In the genomic region with DNA sequence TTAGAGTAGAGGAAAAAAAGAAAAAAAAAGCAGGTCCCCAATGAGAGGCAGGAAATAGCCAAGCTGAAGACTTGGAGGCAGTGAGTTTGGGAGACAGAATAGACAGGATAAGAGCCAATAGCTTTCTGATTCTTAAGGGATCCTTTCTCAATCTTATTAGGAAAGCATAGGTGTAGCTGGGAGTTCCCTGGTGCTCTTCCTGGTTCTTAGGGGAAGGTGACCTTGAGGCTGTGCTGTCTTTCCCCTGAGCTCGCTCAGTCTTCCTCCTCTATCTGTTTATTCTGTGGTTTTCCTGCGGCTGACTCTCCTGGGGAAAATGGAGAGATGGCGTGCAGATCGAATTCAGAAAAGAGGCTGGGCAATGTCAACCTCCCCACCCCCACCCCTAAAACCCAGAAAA, we compare ENCODE assay signal across 10 mouse cellular contexts. TPM values are rescaled to one million over a fixed set of nuclear protein-coding genes. Genes with fewer than 3 reads are reported as not detected.
A peak's percentile ranks its signal among the peaks of the same experiment; 100 is the strongest.
DNase-seq lines count a peak whose midpoint lies in the region; ATAC-seq and TF ChIP-seq lines count a peak whose summit lies in the region.
"Had no signal": no experiment of that assay in that cellular context is flagged by ENCODE, and none has a peak within 500 bp of the region (broad histone marks: within the 10 kb centered on the region; RNA-seq: fewer than 3 reads in every experiment).

No protein-coding gene starts in this region.

- no peaks in the 10 kb centered on the region for H3K9me3 ChIP-seq in lung, postnatal 0 days (ENCODE audit: low read length)
- no peaks in the 10 kb centered on the region for H3K9me3 ChIP-seq in forebrain, embryonic 12.5 days
- no peaks in the 10 kb centered on the region for H3K9me3 ChIP-seq in limb, embryonic 11.5 days (ENCODE audit: control insufficient read depth, low read length)
- no peaks in the 10 kb centered on the region for H3K9me3 ChIP-seq in stomach, embryonic 16.5 days (replicated peaks; ENCODE audit: control insufficient read depth, low read length)

- H3K36me3 ChIP-seq in lung, postnatal 0 days (ENCODE audit: insufficient read depth, low read length) = no peaks in the 10 kb centered on the region
- no peaks in the 10 kb centered on the region for H3K36me3 ChIP-seq in forebrain, embryonic 12.5 days (replicated peaks)
- H3K36me3 ChIP-seq in limb, embryonic 11.5 days (ENCODE audit: control insufficient read depth, insufficient read depth, low read length) = no peaks in the 10 kb centered on the region
- no peaks in the 10 kb centered on the region for H3K36me3 ChIP-seq in stomach, embryonic 16.5 days (ENCODE audit: control insufficient read depth, insufficient read depth, low read length)

- no peak overlapping the region for H3K9ac ChIP-seq in lung, postnatal 0 days (replicated peaks; ENCODE audit: low read depth)
- H3K9ac ChIP-seq in forebrain, embryonic 12.5 days = no peak overlapping the region
- no peak overlapping the region for H3K9ac ChIP-seq in limb, embryonic 11.5 days (ENCODE audit: low read length)
- peak overlapping the region; percentile 59 for H3K9ac ChIP-seq in stomach, embryonic 16.5 days (ENCODE audit: low read length)

- TF ChIP-seq EP300 in lung, postnatal 0 days (IDR thresholded peaks at IDR 0.05) = no peak

- H3K4me1 ChIP-seq in lung, postnatal 0 days (ENCODE audit: insufficient read depth, low read depth, low read length) = peaks cover 3% of the 10 kb centered on the region; the same call in 1 of the 2 replicates
- peaks cover 19% of the 10 kb centered on the region for H3K4me1 ChIP-seq in forebrain, embryonic 12.5 days
- 0 out of 2 replicates have a peak, but pooled peaks cover 5% of the 10 kb centered on the region for H3K4me1 ChIP-seq in limb, embryonic 11.5 days (ENCODE audit: control insufficient read depth, insufficient read depth, low read length)
- no peaks in the 10 kb centered on the region for H3K4me1 ChIP-seq in stomach, embryonic 16.5 days (ENCODE audit: control insufficient read depth, insufficient read depth, low read length)

- H3K4me2 ChIP-seq in lung, postnatal 0 days (replicated peaks; ENCODE audit: low read depth, low read length) = peak overlapping the region; percentile 43
- H3K4me2 ChIP-seq in forebrain, embryonic 12.5 days = peak overlapping the region; percentile 60
- peak overlapping the region; percentile 55; the same call in 1 of the 2 replicates for H3K4me2 ChIP-seq in limb, embryonic 11.5 days (ENCODE audit: low read depth, severe bottlenecking)
- H3K4me2 ChIP-seq in stomach, embryonic 16.5 days (ENCODE audit: low read depth, low read length) = peak overlapping the region; percentile 65

- H3K4me3 ChIP-seq in lung, postnatal 0 days (ENCODE audit: low read depth, low read length) = peak overlapping the region; percentile 19; the same call in 1 of the 2 replicates
- H3K4me3 ChIP-seq in forebrain, embryonic 12.5 days (replicated peaks) = peak overlapping the region; percentile 35
- H3K4me3 ChIP-seq in limb, embryonic 11.5 days (ENCODE audit: low read depth, low read length) = no peak overlapping the region
- peak overlapping the region; percentile 49 for H3K4me3 ChIP-seq in stomach, embryonic 16.5 days (replicated peaks; ENCODE audit: low read length)

- TF ChIP-seq CTCF in lung, postnatal 0 days (IDR thresholded peaks at IDR 0.05) = no peak

- no peak for ATAC-seq in lung, postnatal 0 days
- ATAC-seq in forebrain, embryonic 12.5 days (ENCODE audit: low FRiP score) = no peak
- no peak for ATAC-seq in limb, embryonic 11.5 days (ENCODE audit: insufficient number of reproducible peaks, low FRiP score, low TSS enrichment, low read depth)
- no peak for ATAC-seq in stomach, embryonic 16.5 days (ENCODE audit: insufficient read depth, low FRiP score)
- no peak for ATAC-seq in monocyte, adult 5-6 weeks (replicated peaks; ENCODE audit: insufficient number of reproducible peaks, low FRiP score, low TSS enrichment, poor library complexity, severe bottlenecking)
- ATAC-seq: activated CD4-positive, CD25-positive, alpha-beta regulatory T cell, adult 4 months had no signal

- H3K27ac ChIP-seq in lung, postnatal 0 days (ENCODE audit: low read length) = peak overlapping the region; percentile 33
- no peak overlapping the region for H3K27ac ChIP-seq in forebrain, embryonic 12.5 days
- no peak overlapping the region for H3K27ac ChIP-seq in limb, embryonic 11.5 days (replicated peaks; ENCODE audit: low read depth, low read length)
- peak overlapping the region; percentile 89 for H3K27ac ChIP-seq in stomach, embryonic 16.5 days (ENCODE audit: low read length)

- peaks cover 11% of the 10 kb centered on the region; the same call in 1 of the 2 replicates for H3K27me3 ChIP-seq in lung, postnatal 0 days (replicated peaks; ENCODE audit: insufficient read depth, low read length)
- peaks cover 36% of the 10 kb centered on the region for H3K27me3 ChIP-seq in forebrain, embryonic 12.5 days
- peaks cover 6% of the 10 kb centered on the region for H3K27me3 ChIP-seq in limb, embryonic 11.5 days (ENCODE audit: control insufficient read depth, insufficient read depth, low read length)
- H3K27me3 ChIP-seq in stomach, embryonic 16.5 days (ENCODE audit: control insufficient read depth, insufficient read depth, low read length) = no peaks in the 10 kb centered on the region

- no peak for DNase-seq in lung, postnatal 0 days (ENCODE audit: low spot score)
- no peak for DNase-seq in lung, postnatal 14 days
- DNase-seq in limb, embryonic 11.5 days (ENCODE audit: low spot score) = no peak
- DNase-seq in urinary bladder, adult 18-20 months (ENCODE audit: low spot score in 2 of 2) = no peak

- WGBS in lung, postnatal 0 days = 0% methylated on average over 4 of the region's 4 CpGs
- WGBS in forebrain, embryonic 12.5 days = 2% methylated on average over 4 of the region's 4 CpGs
- 3% methylated on average over 4 of the region's 4 CpGs for WGBS in limb, embryonic 11.5 days
- WGBS in stomach, embryonic 16.5 days = 0% methylated on average over 4 of the region's 4 CpGs

RNA-seq across cellular contexts. Expression of gene Ckmt1, which starts 0.4 kb away (rescaled TPM):
- polyA plus RNA-seq in lung, postnatal 0 days (2015; fragmentation: Nextera tagmentation; extraction: Ambion mirVana) = 35.1 and 37.3 TPM in 2 replicates
- 8.5 and 14.4 TPM in 2 replicates for polyA plus RNA-seq in forebrain, embryonic 12.5 days (2016; fragmentation: Nextera tagmentation; extraction: Ambion mirVana)
- 2.0 and 2.1 TPM in 2 replicates for polyA plus RNA-seq in limb, embryonic 11.5 days (2014; fragmentation: Nextera tagmentation; extraction: Ambion mirVana)
- polyA plus RNA-seq in stomach, embryonic 16.5 days (2015; fragmentation: Nextera tagmentation; extraction: Ambion mirVana) = 260 and 360 TPM in 2 replicates
- total RNA-seq in monocyte, adult 5-6 weeks (2017) = not detected in 3 replicates

RNA-seq across cellular contexts. Expression of gene Ppip5k1, which starts 2.8 kb away (rescaled TPM):
- polyA plus RNA-seq in lung, postnatal 0 days (2015; fragmentation: Nextera tagmentation; extraction: Ambion mirVana) = 9.7 and 11.1 TPM in 2 replicates
- polyA plus RNA-seq in forebrain, embryonic 12.5 days (2016; fragmentation: Nextera tagmentation; extraction: Ambion mirVana) = 12.5 and 14.5 TPM in 2 replicates
- 8.5 and 8.6 TPM in 2 replicates for polyA plus RNA-seq in limb, embryonic 11.5 days (2014; fragmentation: Nextera tagmentation; extraction: Ambion mirVana)
- 19.3 and 21.2 TPM in 2 replicates for polyA plus RNA-seq in stomach, embryonic 16.5 days (2015; fragmentation: Nextera tagmentation; extraction: Ambion mirVana)
- total RNA-seq in monocyte, adult 5-6 weeks (2017) = 5.3 to 11.2 TPM (median 8.9 TPM) in 3 replicates

RNA-seq across cellular contexts. Expression of gene Strc, which starts 29.0 kb away (rescaled TPM):
- polyA plus RNA-seq in lung, postnatal 0 days (2015; fragmentation: Nextera tagmentation; extraction: Ambion mirVana) = not detected in 2 replicates
- polyA plus RNA-seq in forebrain, embryonic 12.5 days (2016; fragmentation: Nextera tagmentation; extraction: Ambion mirVana) = not detected in 2 replicates
- polyA plus RNA-seq in limb, embryonic 11.5 days (2014; fragmentation: Nextera tagmentation; extraction: Ambion mirVana) = not detected in 2 replicates
- polyA plus RNA-seq in stomach, embryonic 16.5 days (2015; fragmentation: Nextera tagmentation; extraction: Ambion mirVana) = not detected in 2 replicates
- not detected in 3 replicates for total RNA-seq in monocyte, adult 5-6 weeks (2017)
- polyA plus RNA-seq: heart, postnatal 0 days; liver, embryonic 16.5 days had no signal

RNA-seq across cellular contexts. Expression of gene Pdia3, which starts 55.6 kb away (rescaled TPM):
- 371 and 415 TPM in 2 replicates for polyA plus RNA-seq in lung, postnatal 0 days (2015; fragmentation: Nextera tagmentation; extraction: Ambion mirVana)
- 416 and 432 TPM in 2 replicates for polyA plus RNA-seq in forebrain, embryonic 12.5 days (2016; fragmentation: Nextera tagmentation; extraction: Ambion mirVana)
- polyA plus RNA-seq in limb, embryonic 11.5 days (2014; fragmentation: Nextera tagmentation; extraction: Ambion mirVana) = 540 and 632 TPM in 2 replicates
- 880 and 909 TPM in 2 replicates for polyA plus RNA-seq in stomach, embryonic 16.5 days (2015; fragmentation: Nextera tagmentation; extraction: Ambion mirVana)
- total RNA-seq in monocyte, adult 5-6 weeks (2017) = 151 to 226 TPM (median 182 TPM) in 3 replicates

RNA-seq across cellular contexts. Expression of gene Catsper2, which starts 55.6 kb away (rescaled TPM):
- polyA plus RNA-seq in lung, postnatal 0 days (2015; fragmentation: Nextera tagmentation; extraction: Ambion mirVana) = 1.7 and 1.8 TPM in 2 replicates
- polyA plus RNA-seq in forebrain, embryonic 12.5 days (2016; fragmentation: Nextera tagmentation; extraction: Ambion mirVana) = 2.9 and 3.6 TPM in 2 replicates
- 1.7 and 2.0 TPM in 2 replicates for polyA plus RNA-seq in limb, embryonic 11.5 days (2014; fragmentation: Nextera tagmentation; extraction: Ambion mirVana)
- 1.3 and 1.6 TPM in 2 replicates for polyA plus RNA-seq in stomach, embryonic 16.5 days (2015; fragmentation: Nextera tagmentation; extraction: Ambion mirVana)
- 2.6 to 2.7 TPM in 2 of 3 replicates, not detected in the other for total RNA-seq in monocyte, adult 5-6 weeks (2017)

Comparison
In these comparisons a context has a peak if more than half of its experiments do, and no peak if none do; other contexts are left out.
1. H3K27ac ChIP-seq: peak in lung, postnatal 0 days (single experiment) and stomach, embryonic 16.5 days (single experiment); none in forebrain, embryonic 12.5 days (single experiment) and limb, embryonic 11.5 days (single experiment).
2. Peak in every context shown above with its lines, with median percentiles within 50 percentile points of each other: H3K4me2 ChIP-seq.